Mouse (Mus musculus) thymus, adult 2 months (tissue): ENCODE measurements around the gene Rbfox3. TPM values are rescaled to one million over a fixed set of nuclear protein-coding genes. Genes with fewer than 3 reads are reported as not detected.

Experiments
- DNase-seq: peaks from one replicate; pipeline ENCODE4 v3.0.0; 2021
- H3K27ac ChIP-seq: fragments of 200-500 bp; 2 replicates; pipeline ENCODE4 v1.5.1; 2012; ENCODE audit warnings: low read length, control low read depth; ENCODE audit not compliant: control insufficient read depth, insufficient read depth
- H3K27me3 ChIP-seq: fragments of 200-500 bp; 2 replicates; pipeline ENCODE4 v1.6.1; 2012; ENCODE audit warnings: mild to moderate bottlenecking, low read length, moderate library complexity, mixed read lengths; ENCODE audit not compliant: control insufficient read depth, insufficient read depth
- H3K36me3 ChIP-seq: fragments of 200-500 bp; 2 replicates; pipeline ENCODE4 v1.6.1; 2012; ENCODE audit warnings: mild to moderate bottlenecking, low read length, moderate library complexity; ENCODE audit not compliant: control insufficient read depth, insufficient read depth
- H3K4me1 ChIP-seq: fragments of 200-500 bp; replicated peaks from 2 replicates; pipeline ENCODE4 v1.6.1; 2012; ENCODE audit warnings: low read length; ENCODE audit not compliant: control insufficient read depth, insufficient read depth
- H3K4me3 ChIP-seq: fragments of 200-500 bp; 2 replicates; pipeline ENCODE4 v1.5.1; 2012; ENCODE audit warnings: mild to moderate bottlenecking, low read length, control low read depth, moderate library complexity; ENCODE audit not compliant: control insufficient read depth, insufficient read depth
- CTCF ChIP-seq: fragments of 200-500 bp; IDR thresholded peaks from 2 replicates; pipeline ENCODE4 v1.5.1; 2012; ENCODE audit warnings: mild to moderate bottlenecking, control low read depth, low read length, moderate library complexity, borderline replicate concordance; ENCODE audit not compliant: control insufficient read depth, poor library complexity, insufficient read depth; ENCODE audit errors: extremely low read depth
- POLR2A ChIP-seq: fragments of 200-500 bp; IDR thresholded peaks from 2 replicates; pipeline ENCODE4 v1.6.1; 2012; ENCODE audit warnings: mild to moderate bottlenecking, low read length, control low read depth, moderate library complexity; ENCODE audit not compliant: control insufficient read depth, poor library complexity, insufficient read depth; ENCODE audit errors: extremely low read depth
- WGBS: fragments of 180-500 bp; shearing (Covaris S2); methylation state at CpG from one replicate; pipeline ENCODE4 v1.1.7; 2018; 5-methylcytosine and 5-hydroxymethylcytosine counted together
- polyA plus RNA-seq: library from polyadenylated mRNA; depleted of rRNA; stranded (reverse); fragments of >200 nt; gene quantifications from 2 replicates; pipeline ENCODE4 v1.2.3, GENCODE M21; 2012

The Rbfox3 gene
- polyA plus RNA-seq, 1 experiment, result 0.50 TPM

- Histone ChIP-seq H3K4me1 (no peaks in the 10 kb centered on the region), H3K4me3 (no peak overlapping the region), H3K27me3 (no peaks in the 10 kb centered on the region), H3K27ac (no peak overlapping the region), H3K36me3 (no peaks in the 10 kb centered on the region)
- DNase-seq, result no peak
- TF ChIP-seq CTCF, result no peak
- TF ChIP-seq POLR2A, result no peak
- WGBS, result 93% methylated on average over 16 of the region's 16 CpGs
Measured at GRCm38 (mm10) chr11:118885135-118885534, 26.3 kb downstream of the Rbfox3 start.

- H3K27ac ChIP-seq, result no peak overlapping the region
- H3K27me3 ChIP-seq, result no peaks in the 10 kb centered on the region
- no peak for DNase-seq
- no peak overlapping the region for H3K4me3 ChIP-seq
- no peaks in the 10 kb centered on the region for H3K36me3 ChIP-seq
- TF ChIP-seq POLR2A (no peak), CTCF (no peak)
- 85% methylated on average over 9 of the region's 9 CpGs for WGBS
- no peaks in the 10 kb centered on the region for H3K4me1 ChIP-seq
Measured at GRCm38 (mm10) chr11:118883143-118883542, 28.3 kb downstream of the Rbfox3 start.

GRCm38 (mm10) chr11:118881786-118882495 lies 29.5 kb downstream of the Rbfox3 start:
- no peaks in the 10 kb centered on the region for H3K4me1 ChIP-seq
- H3K36me3 ChIP-seq, result no peaks in the 10 kb centered on the region
- H3K27me3 ChIP-seq, result no peaks in the 10 kb centered on the region
- H3K4me3 ChIP-seq, result no peak overlapping the region
- DNase-seq, result no peak
- H3K27ac ChIP-seq, result no peak overlapping the region
- 54% methylated on average over 11 of the region's 11 CpGs for WGBS
- TF ChIP-seq POLR2A (no peak), CTCF (no peak)

GRCm38 (mm10) chr11:118879466-118880150 lies 31.8 kb downstream of the Rbfox3 start:
- H3K4me1 ChIP-seq, result no peaks in the 10 kb centered on the region
- 89% methylated on average over 8 of the region's 8 CpGs for WGBS
- H3K4me3 ChIP-seq, result no peak overlapping the region
- H3K27ac ChIP-seq, result no peak overlapping the region
- TF ChIP-seq POLR2A (no peak), CTCF (no peak)
- no peaks in the 10 kb centered on the region for H3K27me3 ChIP-seq
- no peaks in the 10 kb centered on the region for H3K36me3 ChIP-seq
- no peak for DNase-seq

GRCm38 (mm10) chr11:118878605-118879245 lies 32.7 kb downstream of the Rbfox3 start:
- WGBS, result 94% methylated on average over 13 of the region's 13 CpGs
- no peak for DNase-seq
- H3K4me1 ChIP-seq, result no peaks in the 10 kb centered on the region

GRCm38 (mm10) chr11:118875243-118875897 lies 36.0 kb downstream of the Rbfox3 start:
- WGBS, result 59% methylated on average over 5 of the region's 5 CpGs
- Histone ChIP-seq H3K4me1 (no peaks in the 10 kb centered on the region), H3K36me3 (no peaks in the 10 kb centered on the region), H3K27me3 (no peaks in the 10 kb centered on the region), H3K4me3 (no peak overlapping the region), H3K27ac (no peak overlapping the region)
- no peak for TF ChIP-seq POLR2A
- no peak for TF ChIP-seq CTCF
- no peak for DNase-seq

More at GRCm38 (mm10) chr11:118878605-118879245, 32.7 kb downstream of the Rbfox3 start:
- H3K36me3 ChIP-seq, result no peaks in the 10 kb centered on the region
- no peaks in the 10 kb centered on the region for H3K27me3 ChIP-seq
- TF ChIP-seq CTCF (no peak), POLR2A (no peak)
- H3K27ac ChIP-seq, result no peak overlapping the region
- H3K4me3 ChIP-seq, result no peak overlapping the region
